Mouse (Mus musculus): Measurements from ENCODE around the gene Prlh. TPM values are rescaled to one million over a fixed set of nuclear protein-coding genes. Genes with fewer than 3 reads are reported as not detected.

Gene Prlh
- polyA plus RNA-seq, 1 experiment from 2014 or later: not detected

DNA sequence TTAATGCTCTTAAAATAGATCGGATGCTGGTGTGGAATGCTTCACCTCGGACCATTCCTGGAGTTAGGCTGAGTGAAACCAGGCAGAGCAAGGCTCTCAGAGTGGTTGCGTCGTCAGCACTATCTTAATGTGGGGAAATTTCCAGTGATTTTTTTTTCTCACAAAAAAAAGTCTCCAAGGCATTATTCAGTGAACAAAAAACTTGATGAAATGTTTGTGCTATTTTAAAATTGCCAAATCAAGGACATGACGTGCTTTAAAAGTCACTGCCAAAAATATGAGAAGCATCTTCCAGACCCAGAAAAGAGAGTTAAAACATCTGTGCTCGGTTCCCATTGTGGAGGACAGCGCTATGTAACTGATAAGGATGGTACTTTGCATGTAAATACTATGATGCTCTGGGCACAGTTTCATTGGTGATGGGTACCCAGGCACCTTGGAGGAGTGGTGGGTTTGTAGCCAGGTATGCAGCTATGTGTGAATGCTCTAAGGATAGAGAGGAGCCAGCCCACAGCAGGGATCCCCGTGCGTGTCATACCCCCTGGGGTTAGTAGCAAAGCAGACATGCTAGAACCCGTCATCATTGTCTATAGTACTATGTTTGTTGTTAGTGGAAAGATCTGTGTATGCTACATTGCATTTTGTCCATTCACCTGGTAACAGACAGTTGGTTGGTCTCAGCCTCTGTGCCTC lies 27.9 kb downstream of the Prlh start:
- no peak for ATAC-seq (ENCODE audit: insufficient number of reproducible peaks, insufficient read depth, low FRiP score, low TSS enrichment)
- Histone ChIP-seq H3K36me3 (no peaks in the 10 kb centered on the region), H3K4me1 (no peaks in the 10 kb centered on the region), H3K4me3 (no peak overlapping the region), H3K4me2 (replicated peaks) (no peak overlapping the region), H3K27ac (no peak overlapping the region), H3K9ac (no peak overlapping the region), H3K9me3 (no peaks in the 10 kb centered on the region), H3K27me3 (no peaks in the 10 kb centered on the region)
- 75% methylated on average over 10 of the region's 10 CpGs for WGBS

DNA sequence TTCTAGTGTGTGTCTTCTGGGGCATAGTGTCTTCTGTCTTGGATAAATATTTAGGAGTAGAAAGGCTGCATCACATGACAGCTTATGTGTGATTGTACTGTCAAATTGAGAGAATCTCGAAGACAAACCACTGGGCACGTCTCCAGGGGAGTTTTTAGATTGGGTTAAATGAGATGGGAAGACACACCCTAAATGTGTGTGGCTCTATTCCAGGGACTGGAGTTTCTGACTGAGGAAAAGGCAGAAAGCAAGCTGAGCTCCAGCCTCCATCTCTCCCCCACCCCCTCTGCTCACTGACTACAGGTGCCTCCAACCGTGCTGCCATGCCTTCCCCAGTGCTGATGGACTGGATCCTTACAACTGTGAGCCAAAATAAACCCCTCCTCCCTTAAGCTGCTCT lies 28.4 kb downstream of the Prlh start:
- no peak for ATAC-seq (ENCODE audit: insufficient number of reproducible peaks, insufficient read depth, low FRiP score, low TSS enrichment)
- Histone ChIP-seq H3K4me2 (replicated peaks) (no peak overlapping the region), H3K27ac (no peak overlapping the region), H3K9ac (no peak overlapping the region), H3K4me1 (no peaks in the 10 kb centered on the region), H3K36me3 (no peaks in the 10 kb centered on the region), H3K4me3 (no peak overlapping the region), H3K9me3 (no peaks in the 10 kb centered on the region), H3K27me3 (no peaks in the 10 kb centered on the region)
- 79% methylated on average over 3 of the region's 3 CpGs for WGBS

DNA sequence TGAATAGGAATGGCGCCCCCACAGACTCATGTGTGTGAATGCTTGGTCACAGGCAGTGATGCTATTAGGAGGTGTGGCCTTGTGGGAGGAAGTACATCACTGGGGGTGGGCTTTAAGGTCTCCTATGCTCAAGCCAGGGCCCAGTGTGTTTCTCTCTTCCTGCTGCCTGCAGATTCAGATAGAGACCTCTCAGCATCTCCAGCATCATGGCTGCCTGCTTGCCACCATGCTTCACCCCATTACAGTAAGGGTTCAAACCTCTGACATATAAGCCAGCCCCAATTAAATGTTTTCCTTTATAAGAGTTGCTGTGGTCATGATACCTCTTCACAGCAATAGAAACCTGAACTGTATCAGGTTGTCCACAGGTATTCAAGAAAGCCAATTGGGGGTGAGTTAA lies 43.0 kb downstream of the Prlh start:
- 71% methylated on average over 1 of the region's 1 CpGs for WGBS
- 0 out of 2 replicates have a peak, but pooled peaks cover 4% of the 10 kb centered on the region for H3K27me3 ChIP-seq
- ATAC-seq (ENCODE audit: insufficient number of reproducible peaks, insufficient read depth, low FRiP score, low TSS enrichment): no peak

GRCm38 (mm10) chr1:90997136-90997535 lies 44.2 kb downstream of the Prlh start:
- no peak for ATAC-seq (ENCODE audit: insufficient number of reproducible peaks, insufficient read depth, low FRiP score, low TSS enrichment)
- 61% methylated on average over 4 of the region's 4 CpGs for WGBS
- H3K9me3 ChIP-seq: peaks cover 4% of the 10 kb centered on the region; the same call in 1 of the 2 replicates

More for the DNA sequence above, 43.0 kb downstream of the Prlh start:
- Histone ChIP-seq H3K4me3 (no peak overlapping the region), H3K9me3 (peaks cover 4% of the 10 kb centered on the region; the same call in 1 of the 2 replicates), H3K36me3 (no peaks in the 10 kb centered on the region), H3K4me1 (peaks cover 9% of the 10 kb centered on the region), H3K4me2 (replicated peaks) (no peak overlapping the region), H3K27ac (no peak overlapping the region), H3K9ac (no peak overlapping the region)

GRCm38 (mm10) chr1:90997641-90998040 lies 44.7 kb downstream of the Prlh start:
- Histone ChIP-seq H3K27me3 (0 out of 2 replicates have a peak, but pooled peaks cover 4% of the 10 kb centered on the region), H3K36me3 (no peaks in the 10 kb centered on the region), H3K4me3 (peak overlapping the region; percentile 75), H3K4me2 (replicated peaks) (peak overlapping the region; percentile 94; the same call in 1 of the 2 replicates), H3K9ac (no peak overlapping the region), H3K9me3 (peaks cover 4% of the 10 kb centered on the region; the same call in 1 of the 2 replicates), H3K27ac (no peak overlapping the region), H3K4me1 (peaks cover 9% of the 10 kb centered on the region)
- no peak for ATAC-seq (ENCODE audit: insufficient number of reproducible peaks, insufficient read depth, low FRiP score, low TSS enrichment)
- WGBS: 81% methylated on average over 5 of the region's 5 CpGs

More at GRCm38 (mm10) chr1:90997136-90997535, 44.2 kb downstream of the Prlh start:
- Histone ChIP-seq H3K4me2 (replicated peaks) (no peak overlapping the region), H3K27ac (no peak overlapping the region), H3K36me3 (no peaks in the 10 kb centered on the region), H3K4me1 (peaks cover 9% of the 10 kb centered on the region), H3K27me3 (0 out of 2 replicates have a peak, but pooled peaks cover 4% of the 10 kb centered on the region), H3K9ac (no peak overlapping the region), H3K4me3 (no peak overlapping the region)

DNA sequence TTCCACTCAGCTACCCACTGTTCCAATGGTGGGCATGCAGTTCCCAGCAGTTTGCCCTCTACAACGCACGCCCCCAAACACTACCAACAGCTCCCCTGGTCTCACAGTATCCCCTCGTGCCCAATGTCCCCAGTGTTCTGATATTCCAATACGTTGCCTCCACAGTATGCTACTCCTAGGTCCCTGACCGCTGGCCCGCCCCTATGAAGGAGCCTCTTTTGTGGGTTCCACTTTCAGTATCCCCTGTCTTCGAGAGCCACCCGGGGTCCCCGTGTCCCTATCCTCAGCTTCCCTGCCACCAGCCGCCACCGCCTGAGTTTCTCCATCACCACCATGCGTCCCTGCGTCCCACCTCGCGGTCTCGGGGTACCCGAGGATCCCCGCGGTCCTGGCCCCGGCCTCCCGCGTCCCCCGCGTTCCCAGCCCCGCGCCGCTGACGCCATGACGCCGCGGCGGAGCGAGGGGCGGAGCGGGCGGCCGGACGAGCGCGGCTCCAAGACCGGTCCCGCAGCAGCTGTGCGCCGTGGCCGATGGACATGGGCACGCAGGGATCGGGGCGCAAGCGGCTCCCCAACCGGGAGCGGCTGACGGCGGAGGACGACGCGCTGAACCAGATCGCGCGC lies 45.5 kb downstream of the Prlh start, which contains the start of gene Lrrfip1:
Gene Lrrfip1, plus strand, starts transcription at position 470 of the 623 bp plus-strand sequence.
- Histone ChIP-seq H3K4me2 (replicated peaks) (peak within 1 kb of the TSS; percentile 94), H3K4me3 (peak within 1 kb of the TSS; percentile 75), H3K36me3 (no peaks in the 10 kb centered on the region), H3K27ac (0 out of 2 replicates have a peak within 1 kb of the TSS, but pooled peaks have one; percentile 30), H3K9me3 (peaks cover 4% of the 10 kb centered on the region; the same call in 1 of the 2 replicates), H3K9ac (peak within 1 kb of the TSS; percentile 67), H3K27me3 (0 out of 2 replicates have a peak, but pooled peaks cover 4% of the 10 kb centered on the region), H3K4me1 (peaks cover 9% of the 10 kb centered on the region)
- ATAC-seq (ENCODE audit: insufficient number of reproducible peaks, insufficient read depth, low FRiP score, low TSS enrichment): peak; percentile 42; the same call in 1 of the 2 replicates
- WGBS: 2% methylated on average over 59 of the region's 59 CpGs

GRCm38 (mm10) chr1:90998891-90999611 lies 46.1 kb downstream of the Prlh start:
- no peaks in the 10 kb centered on the region for H3K36me3 ChIP-seq
- H3K27ac ChIP-seq: 0 out of 2 replicates have a peak overlapping the region, but pooled peaks have one; percentile 30
- peak overlapping the region; percentile 94 for H3K4me2 ChIP-seq (replicated peaks)
- 0 out of 2 replicates have a peak, but pooled peaks have one; percentile 24 for ATAC-seq (ENCODE audit: insufficient number of reproducible peaks, insufficient read depth, low FRiP score, low TSS enrichment)
- peak overlapping the region; percentile 75 for H3K4me3 ChIP-seq
- 2% methylated on average over 41 of the region's 41 CpGs for WGBS
- H3K27me3 ChIP-seq: 0 out of 2 replicates have a peak, but pooled peaks cover 4% of the 10 kb centered on the region
- peaks cover 4% of the 10 kb centered on the region; the same call in 1 of the 2 replicates for H3K9me3 ChIP-seq
- peaks cover 9% of the 10 kb centered on the region for H3K4me1 ChIP-seq
- H3K9ac ChIP-seq: peak overlapping the region; percentile 67

GRCm38 (mm10) chr1:90999911-91000601 lies 47.1 kb downstream of the Prlh start:
- H3K4me2 ChIP-seq (replicated peaks): peak overlapping the region; percentile 94
- peaks cover 4% of the 10 kb centered on the region; the same call in 1 of the 2 replicates for H3K9me3 ChIP-seq
- H3K27me3 ChIP-seq: 0 out of 2 replicates have a peak, but pooled peaks cover 4% of the 10 kb centered on the region
- WGBS: 78% methylated on average over 10 of the region's 10 CpGs
- H3K36me3 ChIP-seq: no peaks in the 10 kb centered on the region
- peak overlapping the region; percentile 75 for H3K4me3 ChIP-seq
- ATAC-seq (ENCODE audit: insufficient number of reproducible peaks, insufficient read depth, low FRiP score, low TSS enrichment): no peak
- no peak overlapping the region for H3K27ac ChIP-seq
- peaks cover 9% of the 10 kb centered on the region for H3K4me1 ChIP-seq
- H3K9ac ChIP-seq: no peak overlapping the region

DNA sequence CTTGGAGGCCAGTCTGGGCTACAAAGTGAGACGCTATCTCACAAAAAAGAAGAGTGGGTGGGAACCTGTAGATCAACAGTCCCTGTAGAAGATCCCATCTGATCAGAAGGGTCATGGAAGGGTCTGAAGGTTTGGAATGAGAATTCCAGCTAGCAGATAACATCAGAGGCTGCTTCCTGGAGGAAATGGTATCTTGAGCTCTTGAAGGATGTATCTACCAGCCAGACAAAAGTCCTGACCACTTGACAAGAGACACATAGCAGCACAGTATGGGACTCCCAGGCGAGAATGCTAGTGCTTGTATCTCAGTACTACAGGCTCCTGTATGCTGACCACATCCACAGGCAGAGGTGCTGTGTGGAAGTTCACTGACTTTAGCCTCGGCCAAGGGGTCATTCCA lies 48.2 kb downstream of the Prlh start:
- H3K9ac ChIP-seq: no peak overlapping the region
- WGBS: 80% methylated on average over 3 of the region's 3 CpGs
- H3K4me3 ChIP-seq: no peak overlapping the region
- H3K4me1 ChIP-seq: peaks cover 9% of the 10 kb centered on the region
- H3K27me3 ChIP-seq: 0 out of 2 replicates have a peak, but pooled peaks cover 4% of the 10 kb centered on the region
- ATAC-seq (ENCODE audit: insufficient number of reproducible peaks, insufficient read depth, low FRiP score, low TSS enrichment): no peak
- H3K9me3 ChIP-seq: no peaks in the 10 kb centered on the region
- no peak overlapping the region for H3K27ac ChIP-seq
- no peaks in the 10 kb centered on the region for H3K36me3 ChIP-seq
- no peak overlapping the region for H3K4me2 ChIP-seq (replicated peaks)

DNA sequence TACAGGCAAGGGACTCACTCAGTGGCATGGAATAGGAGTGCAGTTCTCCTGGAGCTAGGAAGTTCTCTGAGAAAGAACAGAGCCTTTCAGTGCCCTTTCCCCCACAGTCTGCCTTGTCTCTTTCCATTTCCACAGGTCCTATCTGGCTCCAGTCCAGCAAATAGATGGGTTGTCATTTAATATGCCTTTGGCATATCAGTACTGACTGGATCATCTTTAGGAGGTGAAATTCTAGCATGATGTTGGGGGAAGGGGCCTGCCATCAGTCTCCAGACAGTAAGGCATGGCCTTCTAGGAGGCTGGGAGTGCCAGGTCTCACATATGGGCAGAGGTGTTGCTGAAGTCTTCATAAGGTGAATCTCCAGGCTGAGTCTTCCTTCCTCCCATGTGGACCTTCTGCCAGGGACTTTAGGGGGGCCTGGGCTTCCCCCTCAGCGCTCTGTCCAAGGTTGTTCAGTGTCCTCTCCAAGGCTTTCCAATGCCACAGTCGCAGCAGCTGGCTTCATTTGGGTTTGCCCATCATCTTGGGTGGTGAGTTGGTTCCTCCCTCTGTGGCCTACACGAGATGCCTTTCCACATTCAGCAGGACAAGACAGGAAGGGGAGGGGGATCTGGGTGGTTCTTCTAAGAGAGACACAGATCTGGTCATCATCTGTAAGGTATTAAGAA lies 49.1 kb downstream of the Prlh start:
- Histone ChIP-seq H3K27me3 (0 out of 2 replicates have a peak, but pooled peaks cover 4% of the 10 kb centered on the region), H3K4me3 (no peak overlapping the region), H3K9me3 (no peaks in the 10 kb centered on the region), H3K9ac (no peak overlapping the region), H3K4me1 (peaks cover 9% of the 10 kb centered on the region), H3K36me3 (no peaks in the 10 kb centered on the region), H3K4me2 (replicated peaks) (no peak overlapping the region), H3K27ac (no peak overlapping the region)
- no peak for ATAC-seq (ENCODE audit: insufficient number of reproducible peaks, insufficient read depth, low FRiP score, low TSS enrichment)
- 92% methylated on average over 3 of the region's 3 CpGs for WGBS

All from embryonic facial prominence, embryonic 12.5 days (tissue).